Mouse (Mus musculus) ES-E14 (cell line): Measurements from ENCODE around the gene Rundc3b. TPM values are rescaled to one million over a fixed set of nuclear protein-coding genes. Genes with fewer than 3 reads are reported as not detected.

Source experiments
- DNase-seq: peaks from one replicate; pipeline ENCODE4 v3.0.0-alpha.2; 2013; ENCODE audit warnings: low read depth, low spot score
- H3K27ac ChIP-seq: 2 replicates; pipeline ENCODE4 v1.5.1; 2012; ENCODE audit warnings: low read depth, mild to moderate bottlenecking, low read length, moderate library complexity, mixed read lengths; ENCODE audit not compliant: poor library complexity, insufficient read depth, severe bottlenecking
- H3K36me3 ChIP-seq: 2 replicates; pipeline ENCODE4 v1.6.1; 2012; ENCODE audit warnings: mild to moderate bottlenecking, low read length, moderate library complexity, mixed read lengths; ENCODE audit not compliant: control insufficient read depth, poor library complexity, insufficient read depth, severe bottlenecking
- H3K4me1 ChIP-seq, 2 experiments: fragments of 150-350 bp in 1 of 2; sonication (generic) in 1 of 2; 2 replicates each; pipeline ENCODE4 v1.6.1; 2012; ENCODE audit warnings: low read length in 2 of 2, mild to moderate bottlenecking in 1 of 2, mixed read lengths in 1 of 2; ENCODE audit not compliant: control insufficient read depth in 2 of 2, insufficient read depth in 2 of 2, poor library complexity in 1 of 2
- H3K4me3 ChIP-seq, 2 experiments: fragments of 150-350 bp in 1 of 2; sonication (generic) in 1 of 2; 2 replicates each; pipeline ENCODE4 v1.5.1; 2012; ENCODE audit warnings: low read length in 2 of 2, low read depth in 1 of 2, mild to moderate bottlenecking in 1 of 2, mixed read lengths in 1 of 2; ENCODE audit not compliant: insufficient read depth in 1 of 2, poor library complexity in 1 of 2, severe bottlenecking in 1 of 2
- H3K9ac ChIP-seq: 2 replicates; pipeline ENCODE4 v1.6.1; 2012; ENCODE audit warnings: low read depth, mild to moderate bottlenecking, low read length, mixed read lengths; ENCODE audit not compliant: poor library complexity, insufficient read depth, severe bottlenecking
- H3K9me3 ChIP-seq: fragments of 150-350 bp; sonication (generic); 2 replicates; pipeline ENCODE4 v1.6.1; 2012; ENCODE audit warnings: low read depth, mild to moderate bottlenecking, low read length; ENCODE audit not compliant: control insufficient read depth, insufficient read depth
- CHD2 ChIP-seq: IDR thresholded peaks from 2 replicates; pipeline ENCODE4 v1.6.1; 2014; ENCODE audit warnings: mild to moderate bottlenecking, low read depth, low read length, inconsistent platforms
- HCFC1 ChIP-seq: IDR thresholded peaks from 2 replicates; pipeline ENCODE4 v1.6.1; 2012; ENCODE audit warnings: low read length, inconsistent platforms, borderline replicate concordance; ENCODE audit not compliant: insufficient read depth
- MAFK ChIP-seq: IDR thresholded peaks from 2 replicates; pipeline ENCODE4 v1.6.1; 2014; ENCODE audit warnings: mild to moderate bottlenecking, low read depth, low read length, inconsistent platforms; ENCODE audit not compliant: insufficient read depth
- ZC3H11A ChIP-seq: IDR thresholded peaks from 2 replicates; pipeline ENCODE4 v1.6.1; 2012; ENCODE audit warnings: low read depth, mild to moderate bottlenecking, inconsistent platforms, low read length, borderline replicate concordance
- ZNF384 ChIP-seq: IDR thresholded peaks from 2 replicates; pipeline ENCODE4 v1.6.1; 2012; ENCODE audit warnings: low read depth, low read length, inconsistent platforms
- in situ Hi-C, 2 experiments: fragments of 600-800 bp; cut with MboI; formaldehyde crosslinking; loops; one replicate each; pipeline ENCODE4 v1.15.1; 2025; ENCODE audit warnings: low sequenced_read_pairs in 2 of 2, inconsistent platforms in 1 of 2; ENCODE audit not compliant: unreplicated experiment in 2 of 2
- total RNA-seq: library from RNA; depleted of rRNA; stranded (reverse); fragments of 300-350 nt; gene quantifications from 2 replicates; pipeline ENCODE4 v1.2.3, GENCODE M21; 2012

The Rundc3b gene
- total RNA-seq, 1 experiment: 2.5 TPM

GRCm38 (mm10) chr5:8659911-8660737 lies 37.4 kb upstream of the Rundc3b start, which contains the start of gene Abcb1a:
Gene Abcb1a (plus strand): TSS chr5:8660077.
- Histone ChIP-seq H3K27ac (no peak within 1 kb of the TSS), H3K9me3 (no peaks in the 10 kb centered on the region), H3K4me1 (no peaks in the 10 kb centered on the region), H3K9ac (peak within 1 kb of the TSS; percentile 46), H3K36me3 (no peaks in the 10 kb centered on the region), H3K4me3 (peak within 1 kb of the TSS; percentile 32 to 69)
- no peak for TF ChIP-seq HCFC1
- no peak for TF ChIP-seq ZC3H11A
- TF ChIP-seq ZNF384: no peak
- no peak for TF ChIP-seq CHD2
- no peak for TF ChIP-seq MAFK
- DNase-seq: no peak
- in situ Hi-C loops: no loop called here

GRCm38 (mm10) chr5:8652085-8652484 lies 29.3 kb upstream of the Rundc3b start:
- no peak for DNase-seq
- no peak for TF ChIP-seq ZNF384
- no peak for TF ChIP-seq CHD2
- no peak for TF ChIP-seq ZC3H11A
- no peak for TF ChIP-seq MAFK
- TF ChIP-seq HCFC1: no peak
- in situ Hi-C loops: no loop called here
- no peak overlapping the region for H3K4me3 ChIP-seq
- no peaks in the 10 kb centered on the region for H3K36me3 ChIP-seq
- H3K9ac ChIP-seq: no peak overlapping the region
- no peak overlapping the region for H3K27ac ChIP-seq
- no peaks in the 10 kb centered on the region for H3K4me1 ChIP-seq
- no peaks in the 10 kb centered on the region for H3K9me3 ChIP-seq

- in situ Hi-C loops: no loop called here
- H3K9me3 ChIP-seq: no peaks in the 10 kb centered on the region
- no peak overlapping the region for H3K27ac ChIP-seq
- no peak for DNase-seq
- no peaks in the 10 kb centered on the region for H3K36me3 ChIP-seq
- no peak for TF ChIP-seq MAFK
- TF ChIP-seq ZNF384: no peak
- no peak for TF ChIP-seq CHD2
- TF ChIP-seq HCFC1: no peak
- TF ChIP-seq ZC3H11A: no peak
- H3K4me3 ChIP-seq: no peak overlapping the region
- H3K9ac ChIP-seq: no peak overlapping the region
- no peaks in the 10 kb centered on the region for H3K4me1 ChIP-seq
These were observed 26.0 kb upstream of the Rundc3b start for GRCm38 (mm10) chr5:8648774-8649173.

- Histone ChIP-seq H3K9ac (no peak overlapping the region), H3K4me3 (no peak overlapping the region), H3K27ac (no peak overlapping the region), H3K4me1 (no peaks in the 10 kb centered on the region), H3K9me3 (no peaks in the 10 kb centered on the region), H3K36me3 (no peaks in the 10 kb centered on the region)
- DNase-seq: no peak
- in situ Hi-C loops: no loop called here
- no peak for TF ChIP-seq ZC3H11A
- no peak for TF ChIP-seq MAFK
- TF ChIP-seq ZNF384: no peak
- no peak for TF ChIP-seq CHD2
- no peak for TF ChIP-seq HCFC1
These were observed 25.5 kb upstream of the Rundc3b start for GRCm38 (mm10) chr5:8648300-8648699.
